Mouse (Mus musculus) retina, adult 2 months (tissue): Measurements from ENCODE around the gene Ciart.
"Not testable (repeated sequence)": the region's sequence is repeated elsewhere in the genome, so short reads cannot be mapped to it uniquely, and the experiment has no call there.

Experiments
- DNase-seq: peaks from one replicate; pipeline ENCODE4 v3.0.0-alpha.2; 2012; ENCODE audit warnings: low read depth, low spot score

The Ciart gene

GRCm38 (mm10) chr3:95881979-95882815 is at the start of gene Ciart:
TSS of gene Ciart (minus strand) at chr3:95882251.
- DNase-seq: peak; percentile 85

GRCm38 (mm10) chr3:95931471-95931870 is 49.4 kb upstream of the Ciart start:
- no peak for DNase-seq

GRCm38 (mm10) chr3:95930471-95930789 is 48.4 kb upstream of the Ciart start:
- DNase-seq: no peak

GRCm38 (mm10) chr3:95929581-95930470 is 47.8 kb upstream of the Ciart start:
- DNase-seq: no peak

GRCm38 (mm10) chr3:95928658-95929503 is 46.8 kb upstream of the Ciart start, which contains the start of gene Anp32e:
TSS of gene Anp32e (plus strand) at chr3:95929246.
- peak; percentile 99 for DNase-seq

GRCm38 (mm10) chr3:95928261-95928657 is 46.2 kb upstream of the Ciart start:
- DNase-seq: no peak

DNA sequence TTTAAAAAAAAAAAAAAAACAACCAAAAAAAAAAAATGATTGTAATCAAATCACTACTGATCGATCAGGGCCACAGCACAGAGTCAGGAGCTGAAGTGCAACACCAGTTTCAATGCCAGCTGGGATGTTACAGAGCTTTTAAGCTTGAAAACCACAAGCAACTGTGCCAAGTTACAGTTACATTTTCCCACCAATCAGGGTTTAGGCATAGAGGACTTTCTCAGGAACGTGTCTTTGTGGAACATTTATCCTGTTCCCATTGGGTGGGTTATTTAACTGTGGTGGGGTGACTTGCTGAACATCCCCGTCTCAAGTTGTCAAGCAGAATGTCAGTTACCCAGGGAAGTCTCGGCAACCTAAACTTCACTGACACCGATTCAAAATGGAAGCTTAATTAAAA is 43.0 kb upstream of the Ciart start:
- no peak for DNase-seq

DNA sequence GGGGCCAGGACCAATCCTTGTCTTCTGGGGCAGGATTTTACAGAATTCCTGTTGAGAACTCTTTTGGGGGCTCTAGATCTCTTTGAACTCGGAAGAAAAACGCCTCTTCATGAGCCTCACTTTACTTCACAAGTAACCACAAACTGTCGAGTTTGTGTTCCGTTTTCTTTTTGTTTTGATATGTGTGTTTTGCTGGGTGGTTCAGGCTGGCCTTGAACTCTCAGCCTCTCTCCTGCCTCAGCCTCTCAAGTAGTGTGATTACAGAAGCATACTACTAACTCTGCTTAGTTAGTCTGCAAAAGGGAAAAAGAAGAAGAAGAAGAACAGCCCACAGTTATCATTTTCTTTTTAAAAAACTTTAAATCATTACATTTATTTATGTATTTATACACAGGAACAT is 42.1 kb upstream of the Ciart start:
- DNase-seq: no peak

GRCm38 (mm10) chr3:95923429-95923828 is 41.4 kb upstream of the Ciart start:
- DNase-seq: not testable (repeated sequence)

GRCm38 (mm10) chr3:95920532-95920931 is 38.5 kb upstream of the Ciart start:
- DNase-seq: not testable (repeated sequence)

GRCm38 (mm10) chr3:95916760-95917159 is 34.7 kb upstream of the Ciart start:
- DNase-seq: no peak

- DNase-seq: no peak
Observed at GRCm38 (mm10) chr3:95914706-95915105, 32.7 kb upstream of the Ciart start.

DNA sequence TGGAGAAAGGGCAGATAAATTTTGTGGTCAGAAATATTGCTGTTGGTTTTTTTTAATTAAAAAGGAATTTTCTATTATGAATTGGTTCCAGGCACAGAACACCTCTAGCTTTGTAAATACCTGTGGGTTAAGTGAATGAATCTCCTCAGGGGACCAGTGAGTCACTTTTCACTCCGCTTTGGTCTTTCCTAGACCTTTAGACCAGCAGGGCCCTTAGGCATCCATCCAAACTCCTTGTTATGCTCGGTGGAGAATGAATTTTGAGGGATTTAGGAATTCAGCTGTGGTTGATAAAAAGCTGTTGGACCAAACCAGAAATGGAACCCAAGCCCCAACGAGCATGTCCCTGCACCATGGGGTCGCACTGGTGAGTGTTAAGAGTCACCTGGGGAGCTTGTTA is 25.6 kb upstream of the Ciart start:
- DNase-seq: no peak

DNA sequence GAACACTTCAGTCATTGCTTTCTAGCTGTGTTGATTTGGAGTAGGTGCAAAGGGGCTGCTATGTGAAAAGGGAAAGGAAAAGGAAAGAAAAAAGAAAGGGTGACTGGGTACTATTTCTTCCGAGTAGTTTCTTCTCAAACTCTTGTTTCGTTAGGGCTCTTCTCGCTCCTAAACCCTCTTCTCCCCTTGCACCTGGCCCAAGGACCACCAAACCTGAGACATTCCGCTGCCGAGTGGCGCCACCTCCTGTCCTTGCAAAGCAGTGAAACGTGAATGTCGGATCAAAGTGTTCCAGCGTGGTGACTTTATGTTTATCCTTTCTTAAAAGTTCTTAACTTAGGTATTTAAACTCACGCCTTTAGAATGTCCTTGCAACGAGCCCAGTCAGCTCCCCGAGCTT is 24.8 kb upstream of the Ciart start:
- no peak for DNase-seq

GRCm38 (mm10) chr3:95905940-95906492 is 24.0 kb upstream of the Ciart start:
- DNase-seq: no peak

DNA sequence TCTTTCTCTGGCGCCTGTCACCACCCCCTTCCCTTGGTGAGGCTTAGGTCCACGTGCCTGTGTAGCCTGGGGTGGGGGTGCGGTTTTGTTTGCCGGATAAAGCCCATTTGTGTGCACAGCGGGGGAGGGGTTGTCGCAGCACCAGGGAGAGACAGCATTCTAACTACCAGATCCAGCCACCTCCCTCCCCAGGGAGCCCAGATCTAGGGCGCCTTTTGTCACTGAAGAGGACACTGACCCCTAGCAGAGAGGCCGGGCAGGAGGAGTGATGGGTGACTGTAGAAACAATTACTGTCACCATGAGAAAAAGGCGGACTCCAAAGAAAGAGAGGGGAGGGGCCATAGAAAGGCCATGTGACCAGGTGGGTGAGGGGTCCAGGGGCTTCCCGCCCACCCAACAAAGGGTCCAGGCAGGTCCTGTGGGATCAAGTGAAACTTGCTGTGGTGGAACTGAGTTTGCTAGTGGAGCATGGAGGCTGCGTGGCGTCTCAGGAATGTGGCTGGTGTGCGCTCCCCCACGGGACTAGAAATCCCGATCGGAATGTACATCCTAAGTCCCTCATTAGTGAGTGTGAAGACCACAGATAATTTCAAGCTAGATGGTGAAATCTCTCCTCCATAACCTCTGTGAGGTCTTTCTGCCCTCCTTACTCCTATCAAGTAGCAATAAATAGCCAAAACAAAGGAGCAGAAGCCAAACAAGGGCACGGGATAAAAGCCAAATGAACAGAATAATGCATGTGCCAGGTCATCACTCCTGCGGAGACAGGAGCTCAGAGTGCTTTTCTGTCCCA is 23.3 kb upstream of the Ciart start:
- DNase-seq: no peak

DNA sequence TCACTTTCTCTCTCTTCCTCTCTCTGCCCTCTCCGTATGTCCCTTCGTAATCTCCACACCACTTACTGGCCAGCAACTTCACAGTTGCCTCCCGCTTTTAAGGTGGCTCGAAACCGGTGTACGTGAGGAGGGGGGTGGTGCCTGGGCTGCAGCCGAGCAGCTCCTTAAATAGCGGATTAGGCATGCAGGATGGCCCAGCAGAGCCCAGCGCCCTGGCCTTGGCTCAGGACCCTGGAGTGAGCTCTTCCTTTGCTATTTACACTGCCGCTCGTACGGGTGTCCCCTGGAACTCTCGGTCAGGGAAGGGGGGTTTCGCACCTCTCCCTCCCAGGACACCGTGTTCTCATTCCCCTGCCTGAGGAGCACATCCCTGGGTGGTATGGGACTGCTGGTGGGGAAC is 22.5 kb upstream of the Ciart start, which contains the start of gene Car14:
Car14 (minus strand) TSS at position 124 of the 400 bp plus-strand sequence.
- no peak for DNase-seq

GRCm38 (mm10) chr3:95903753-95904502 is 21.9 kb upstream of the Ciart start:
- no peak for DNase-seq

GRCm38 (mm10) chr3:95902643-95903042 is 20.6 kb upstream of the Ciart start:
- no peak for DNase-seq

DNA sequence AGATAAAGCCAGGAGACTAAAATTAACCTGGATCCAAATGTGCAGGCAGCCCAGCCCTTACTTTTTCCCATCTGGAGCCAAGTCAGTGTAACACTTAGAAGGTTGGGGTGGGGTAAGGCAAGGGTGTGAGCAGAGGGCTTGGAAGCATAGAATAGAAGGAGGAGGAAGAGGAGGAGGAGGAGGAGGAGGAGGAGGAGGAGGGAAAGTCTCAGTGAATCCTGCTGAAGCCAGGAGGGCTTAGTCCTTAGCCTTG is 20.2 kb upstream of the Ciart start:
- no peak for DNase-seq
